Mouse (Mus musculus) embryonic facial prominence, embryonic 14.5 days (tissue): ENCODE results near the gene Npas2. TPM values are rescaled to one million over a fixed set of nuclear protein-coding genes. Genes with fewer than 3 reads are reported as not detected.

ENCODE experiments used
- ATAC-seq: fragments of 200-750 bp; cut with Nextera tagmentation; 2 replicates; pipeline ENCODE4 v1.8.0; 2017; ENCODE audit warnings: low read depth, moderate number of reproducible peaks, moderate TSS enrichment
- DNase-seq: peaks from one replicate; pipeline ENCODE4 v3.0.0-alpha.2; 2015; ENCODE audit warnings: low spot score
- H3K27ac ChIP-seq: fragments of 300-500 bp; sonication (generic); replicated peaks from 2 replicates; pipeline ENCODE4 v1.5.1; 2014; ENCODE audit warnings: low read depth, mild to moderate bottlenecking, low read length, moderate library complexity
- H3K27me3 ChIP-seq: fragments of 300-500 bp; sonication (generic); replicated peaks from 2 replicates; pipeline ENCODE4 v1.6.1; 2014; ENCODE audit warnings: low read length; ENCODE audit not compliant: control insufficient read depth, insufficient read depth
- H3K36me3 ChIP-seq: fragments of 300-500 bp; sonication (generic); 2 replicates; pipeline ENCODE4 v1.6.1; 2014; ENCODE audit warnings: low read length, mixed read lengths; ENCODE audit not compliant: control insufficient read depth, insufficient read depth
- H3K4me1 ChIP-seq: fragments of 300-500 bp; sonication (generic); 2 replicates; pipeline ENCODE4 v1.6.1; 2014; ENCODE audit warnings: antibody characterized with exemption, low read length; ENCODE audit not compliant: control insufficient read depth, insufficient read depth
- H3K4me2 ChIP-seq: fragments of 300-500 bp; sonication (generic); 2 replicates; pipeline ENCODE4 v1.6.1; 2014; ENCODE audit warnings: low read depth, mild to moderate bottlenecking, low read length, moderate library complexity, mixed read lengths
- H3K4me3 ChIP-seq: fragments of 300-500 bp; sonication (generic); 2 replicates; pipeline ENCODE4 v1.5.1; 2014; ENCODE audit warnings: low read depth, mild to moderate bottlenecking, low read length
- H3K9ac ChIP-seq: fragments of 300-500 bp; sonication (generic); 2 replicates; pipeline ENCODE4 v1.6.1; 2014; ENCODE audit warnings: low read depth, mild to moderate bottlenecking, low read length, moderate library complexity, mixed read lengths
- H3K9me3 ChIP-seq: fragments of 300-500 bp; sonication (generic); 2 replicates; pipeline ENCODE4 v1.6.1; 2016; ENCODE audit warnings: low read length; ENCODE audit not compliant: control insufficient read depth
- WGBS: fragments of 180-500 bp; shearing (Covaris S2); extraction: QIAGEN DNeasy Blood & Tissue Kit; methylation state at CpG from one replicate; pipeline ENCODE4 v1.1.7; 2014; 5-methylcytosine and 5-hydroxymethylcytosine counted together
- polyA plus RNA-seq: library from polyadenylated mRNA; unstranded; fragments of >200 nt; fragmentation: Nextera tagmentation; extraction: Ambion mirVana; gene quantifications from 2 replicates; pipeline ENCODE4 v1.2.1, GENCODE M21; 2014

The Npas2 gene
- polyA plus RNA-seq, 1 experiment from 2014 or later: 2.7 TPM

- Histone ChIP-seq H3K9me3 (0 out of 2 replicates have a peak, but pooled peaks cover 4% of the 10 kb centered on the region), H3K4me1 (no peaks in the 10 kb centered on the region; the same call in none of the 2 replicates), H3K27me3 (no peaks in the 10 kb centered on the region), H3K36me3 (no peaks in the 10 kb centered on the region), H3K27ac (no peak overlapping the region), H3K4me3 (no peak overlapping the region), H3K9ac (no peak overlapping the region), H3K4me2 (no peak overlapping the region)
- ATAC-seq (no peak), DNase-seq (no peak)
- WGBS: 93% methylated on average over 7 of the region's 7 CpGs
Measured at GRCm38 (mm10) chr1:39302246-39302645, 108.7 kb downstream of the Npas2 start.

- Histone ChIP-seq H3K4me1 (no peaks in the 10 kb centered on the region; the same call in none of the 2 replicates), H3K4me3 (no peak overlapping the region), H3K27me3 (no peaks in the 10 kb centered on the region), H3K9ac (no peak overlapping the region), H3K4me2 (no peak overlapping the region), H3K27ac (no peak overlapping the region), H3K9me3 (0 out of 2 replicates have a peak, but pooled peaks cover 4% of the 10 kb centered on the region), H3K36me3 (no peaks in the 10 kb centered on the region)
- ATAC-seq (peak; percentile 79; the same call in 1 of the 2 replicates), DNase-seq (no peak)
- WGBS: 48% methylated on average over 4 of the region's 4 CpGs
Measured at GRCm38 (mm10) chr1:39303054-39303649, 109.6 kb downstream of the Npas2 start.

- Histone ChIP-seq H3K4me1 (peaks cover 3% of the 10 kb centered on the region; the same call in 1 of the 2 replicates), H3K9ac (no peak overlapping the region), H3K36me3 (no peaks in the 10 kb centered on the region), H3K4me2 (no peak overlapping the region), H3K9me3 (no peaks in the 10 kb centered on the region), H3K27ac (no peak overlapping the region), H3K27me3 (no peaks in the 10 kb centered on the region), H3K4me3 (no peak overlapping the region)
- DNase-seq: no peak
- no peak for ATAC-seq
Measured at GRCm38 (mm10) chr1:39307291-39307690, 113.8 kb downstream of the Npas2 start.

- Histone ChIP-seq H3K4me2 (no peak overlapping the region), H3K9me3 (no peaks in the 10 kb centered on the region), H3K27me3 (no peaks in the 10 kb centered on the region), H3K9ac (no peak overlapping the region), H3K4me3 (no peak overlapping the region), H3K4me1 (peaks cover 8% of the 10 kb centered on the region), H3K27ac (no peak overlapping the region), H3K36me3 (no peaks in the 10 kb centered on the region)
- DNase-seq (no peak), ATAC-seq (no peak)
- 58% methylated on average over 2 of the region's 2 CpGs for WGBS
Measured at GRCm38 (mm10) chr1:39307971-39308370, 114.4 kb downstream of the Npas2 start.

GRCm38 (mm10) chr1:39309548-39309947 lies 116.0 kb downstream of the Npas2 start:
- H3K27ac ChIP-seq: no peak overlapping the region
- no peaks in the 10 kb centered on the region for H3K27me3 ChIP-seq

GRCm38 (mm10) chr1:39312345-39312967 lies 118.9 kb downstream of the Npas2 start:
- H3K9me3 ChIP-seq: no peaks in the 10 kb centered on the region
- H3K27ac ChIP-seq: peak overlapping the region; percentile 41; the same call in 1 of the 2 replicates
- H3K4me1 ChIP-seq: peaks cover 16% of the 10 kb centered on the region
- H3K36me3 ChIP-seq: no peaks in the 10 kb centered on the region
- peak overlapping the region; percentile 35 for H3K4me2 ChIP-seq
- DNase-seq: peak; percentile 88
- no peak overlapping the region for H3K9ac ChIP-seq
- no peaks in the 10 kb centered on the region for H3K27me3 ChIP-seq
- 36% methylated on average over 25 of the region's 25 CpGs for WGBS
- peak; percentile 82 for ATAC-seq
- H3K4me3 ChIP-seq: no peak overlapping the region

More at GRCm38 (mm10) chr1:39309548-39309947, 116.0 kb downstream of the Npas2 start:
- H3K9me3 ChIP-seq: no peaks in the 10 kb centered on the region
- H3K36me3 ChIP-seq: no peaks in the 10 kb centered on the region
- ATAC-seq (no peak), DNase-seq (no peak)
- peaks cover 16% of the 10 kb centered on the region for H3K4me1 ChIP-seq
- H3K4me3 ChIP-seq: no peak overlapping the region
- H3K4me2 ChIP-seq: no peak overlapping the region
- WGBS: 77% methylated on average over 7 of the region's 7 CpGs
- no peak overlapping the region for H3K9ac ChIP-seq

- H3K9me3 ChIP-seq: no peaks in the 10 kb centered on the region
- DNase-seq: no peak
- H3K27ac ChIP-seq: 0 out of 2 replicates have a peak overlapping the region, but pooled peaks have one; percentile 41
- no peak for ATAC-seq
- no peaks in the 10 kb centered on the region for H3K27me3 ChIP-seq
- H3K4me3 ChIP-seq: no peak overlapping the region
- H3K4me1 ChIP-seq: peaks cover 27% of the 10 kb centered on the region
- H3K9ac ChIP-seq: no peak overlapping the region
- no peaks in the 10 kb centered on the region for H3K36me3 ChIP-seq
- 48% methylated on average over 10 of the region's 10 CpGs for WGBS
- H3K4me2 ChIP-seq: no peak overlapping the region
Measured at GRCm38 (mm10) chr1:39313352-39314245, 120.1 kb downstream of the Npas2 start.

- Histone ChIP-seq H3K27me3 (no peaks in the 10 kb centered on the region), H3K9me3 (no peaks in the 10 kb centered on the region), H3K4me3 (no peak overlapping the region), H3K4me1 (peaks cover 33% of the 10 kb centered on the region), H3K9ac (no peak overlapping the region), H3K4me2 (no peak overlapping the region), H3K27ac (peak overlapping the region; percentile 49; the same call in 1 of the 2 replicates), H3K36me3 (no peaks in the 10 kb centered on the region)
- WGBS: 61% methylated on average over 2 of the region's 2 CpGs
- peak; percentile 37; the same call in 1 of the 2 replicates for ATAC-seq
- peak; percentile 80 for DNase-seq
Measured at GRCm38 (mm10) chr1:39317935-39318334, 124.4 kb downstream of the Npas2 start.
